Mouse (Mus musculus): ENCODE measurements around the gene Prl3d2. TPM values are rescaled to one million over a fixed set of nuclear protein-coding genes. Genes with fewer than 3 reads are reported as not detected.
"Not testable (repeated sequence)": the region's sequence is repeated elsewhere in the genome, so short reads cannot be mapped to it uniquely, and the experiment has no call there.

Gene Prl3d2
- total RNA-seq (2021) = not detected

GRCm38 (mm10) chr13:27121398-27121797, at the start of gene Prl3d2:
TSS of gene Prl3d2 (plus strand) at chr13:27121698.
- DNase-seq (ENCODE audit: extremely low spot score in 1 of 2, low spot score in 2 of 2); intact Hi-C loops (cut with DNase I): not testable (repeated sequence)

- DNase-seq (ENCODE audit: extremely low spot score in 1 of 2, low spot score in 2 of 2); intact Hi-C loops (cut with DNase I): not testable (repeated sequence)
Measured at GRCm38 (mm10) chr13:27093890-27094289, 27.6 kb upstream of the Prl3d2 start, which contains the start of gene Prl3d1. TSS of gene Prl3d1 (plus strand) at chr13:27094190.

- no peak for DNase-seq (ENCODE audit: extremely low spot score in 1 of 2, low spot score in 2 of 2)
- intact Hi-C loops (cut with DNase I) = no loop called here
Measured at GRCm38 (mm10) chr13:27148264-27148663, 26.8 kb downstream of the Prl3d2 start.

DNA sequence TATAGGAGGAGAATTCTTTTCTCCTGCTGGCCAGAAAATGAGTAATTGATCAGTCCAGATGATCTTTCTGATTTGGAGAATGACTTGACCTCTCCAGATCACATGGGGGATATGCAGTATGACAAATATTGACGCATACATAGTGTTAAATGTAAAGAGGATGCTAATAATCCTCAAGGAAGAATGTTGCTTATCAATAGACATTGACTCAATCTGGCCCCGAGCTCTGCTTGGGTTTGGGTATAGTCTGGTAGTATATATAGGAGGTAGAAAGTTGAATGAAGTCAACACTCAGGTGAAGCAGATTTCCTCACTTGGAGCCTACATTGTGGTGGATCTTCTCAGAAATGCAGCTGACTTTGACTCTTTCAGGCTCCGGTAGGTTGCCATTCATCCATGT, 35.0 kb downstream of the Prl3d2 start, which contains the start of gene Prl3d3:
Prl3d3 (plus strand) TSS at position 301 of the 400 bp plus-strand sequence.
- DNase-seq (ENCODE audit: extremely low spot score in 1 of 2, low spot score in 2 of 2); intact Hi-C loops (cut with DNase I): not testable (repeated sequence)

Other genes starting within 250 kb of the Prl3d2 start
- gene Prl, start 64.1 kb upstream of the Prl3d2 start, total RNA-seq (2021) = not detected
- not detected for gene Prl3d1, start 27.5 kb upstream of the Prl3d2 start, total RNA-seq (2021)
- gene Prl3d3, start 35.1 kb downstream of the Prl3d2 start, total RNA-seq (2021) = not detected
- gene Prl3c1, start 75.0 kb downstream of the Prl3d2 start, total RNA-seq (2021) = not detected
- not detected for gene Prl3b1, start 120.1 kb downstream of the Prl3d2 start, total RNA-seq (2021)
- not detected for gene Prl3a1, start 137.7 kb downstream of the Prl3d2 start, total RNA-seq (2021)
- gene Prl6a1, start 190.9 kb downstream of the Prl3d2 start, total RNA-seq (2021) = not detected
- not detected for gene Prl8a2, start 224.0 kb downstream of the Prl3d2 start, total RNA-seq (2021)